8 mouse cellular contexts compared by ENCODE assay signal in the genomic region with DNA sequence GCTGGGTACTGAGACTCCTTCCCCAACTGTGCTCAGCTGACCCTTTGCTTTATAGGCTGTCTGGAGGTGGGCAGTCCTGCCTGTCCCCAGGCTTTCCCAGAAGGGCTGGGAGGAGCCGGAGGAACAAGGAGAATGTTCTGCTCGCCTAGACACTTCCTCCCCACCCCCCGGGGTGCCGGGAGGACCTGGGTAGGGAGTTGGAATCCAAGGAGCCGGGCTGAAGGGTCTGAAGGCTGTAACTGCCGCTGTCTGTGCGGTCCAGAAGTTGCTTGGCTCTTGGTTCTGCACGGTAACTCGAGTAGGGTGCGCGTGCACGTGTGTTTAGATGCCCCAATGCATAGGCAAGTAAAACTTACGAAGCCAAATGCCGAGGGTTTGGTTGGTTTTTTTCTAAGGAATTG.
DNase-seq lines count a peak whose midpoint lies in the region; ATAC-seq and TF ChIP-seq lines count a peak whose summit lies in the region.

No protein-coding gene starts in this region.

- 4% methylated on average over 14 of the region's 14 CpGs for WGBS in lung, embryonic 14.5 days

- peak overlapping the region; percentile 37 for H3K4me3 ChIP-seq in layer of hippocampus, adult 2 months
- peak overlapping the region; percentile 26 for H3K4me3 ChIP-seq in lung, embryonic 14.5 days (ENCODE audit: low read depth, low read length)

- peak overlapping the region; percentile 70 for H3K4me2 ChIP-seq in lung, embryonic 14.5 days

- H3K9me3 ChIP-seq in lung, embryonic 14.5 days (ENCODE audit: low read depth, low read length): no peaks in the 10 kb centered on the region

- H3K36me3 ChIP-seq in lung, embryonic 14.5 days (ENCODE audit: insufficient read depth): no peaks in the 10 kb centered on the region

- ATAC-seq in common myeloid progenitor, adult 5-6 weeks (replicated peaks; ENCODE audit: low read depth, poor library complexity, severe bottlenecking): peak; percentile 4; the same call in 1 of the 2 replicates
- ATAC-seq in granulocyte monocyte progenitor cell, adult 5-6 weeks (replicated peaks; ENCODE audit: poor library complexity, severe bottlenecking): peak; percentile 22
- peak; percentile 52; the same call in 1 of the 2 replicates for ATAC-seq in lung, embryonic 14.5 days (ENCODE audit: insufficient read depth)
- peak; percentile 11; the same call in 1 of the 2 replicates for ATAC-seq in neutrophil, adult 5-6 weeks (ENCODE audit: extremely low read depth, insufficient number of reproducible peaks, low FRiP score, poor library complexity, severe bottlenecking)

- DNase-seq in layer of hippocampus, adult 2 months (ENCODE audit: low spot score in 2 of 2): no peak
- no peak for DNase-seq in layer of hippocampus, adult 8-10 months (ENCODE audit: low spot score in 2 of 2)
- DNase-seq in kidney, adult 11 months: peak; percentile 83
- DNase-seq in lung, embryonic 14.5 days: peak; percentile 69
- DNase-seq in thymus, postnatal 4 days: peak; percentile 61

- no peaks in the 10 kb centered on the region for H3K27me3 ChIP-seq in lung, embryonic 14.5 days (ENCODE audit: insufficient read depth, low read length)

- H3K9ac ChIP-seq in lung, embryonic 14.5 days: peak overlapping the region; percentile 47; the same call in 1 of the 2 replicates

- TF ChIP-seq CTCF in layer of hippocampus, adult 2 months (conservative IDR thresholded peaks at IDR 0.05): no peak
- TF ChIP-seq CTCF in lung, embryonic 14.5 days (IDR thresholded peaks at IDR 0.05; ENCODE audit: low read depth): no peak

- peaks cover 38% of the 10 kb centered on the region for H3K4me1 ChIP-seq in lung, embryonic 14.5 days (ENCODE audit: insufficient read depth)

- peak overlapping the region; percentile 62 for H3K27ac ChIP-seq in layer of hippocampus, adult 2 months
- peak overlapping the region; percentile 91 for H3K27ac ChIP-seq in lung, embryonic 14.5 days (ENCODE audit: low read depth)

Comparison
In these comparisons a context has a peak if more than half of its experiments do, and no peak if none do; other contexts are left out.
1. DNase-seq: peak in kidney, adult 11 months (single experiment), lung, embryonic 14.5 days (single experiment) and thymus, postnatal 4 days (single experiment); none in layer of hippocampus, adult 2 months (0 of 2) and layer of hippocampus, adult 8-10 months (0 of 2).
2. Peak in every context shown above with its lines, with median percentiles within 50 percentile points of each other: ATAC-seq.